Mouse (Mus musculus): ENCODE data around the gene Ikzf4. TPM values are rescaled to one million over a fixed set of nuclear protein-coding genes. Genes with fewer than 3 reads are reported as not detected.

The Ikzf4 gene
- polyA plus RNA-seq (2014; fragmentation: Nextera tagmentation; extraction: Ambion mirVana): 3.5 and 4.9 TPM in 2 replicates

DNA sequence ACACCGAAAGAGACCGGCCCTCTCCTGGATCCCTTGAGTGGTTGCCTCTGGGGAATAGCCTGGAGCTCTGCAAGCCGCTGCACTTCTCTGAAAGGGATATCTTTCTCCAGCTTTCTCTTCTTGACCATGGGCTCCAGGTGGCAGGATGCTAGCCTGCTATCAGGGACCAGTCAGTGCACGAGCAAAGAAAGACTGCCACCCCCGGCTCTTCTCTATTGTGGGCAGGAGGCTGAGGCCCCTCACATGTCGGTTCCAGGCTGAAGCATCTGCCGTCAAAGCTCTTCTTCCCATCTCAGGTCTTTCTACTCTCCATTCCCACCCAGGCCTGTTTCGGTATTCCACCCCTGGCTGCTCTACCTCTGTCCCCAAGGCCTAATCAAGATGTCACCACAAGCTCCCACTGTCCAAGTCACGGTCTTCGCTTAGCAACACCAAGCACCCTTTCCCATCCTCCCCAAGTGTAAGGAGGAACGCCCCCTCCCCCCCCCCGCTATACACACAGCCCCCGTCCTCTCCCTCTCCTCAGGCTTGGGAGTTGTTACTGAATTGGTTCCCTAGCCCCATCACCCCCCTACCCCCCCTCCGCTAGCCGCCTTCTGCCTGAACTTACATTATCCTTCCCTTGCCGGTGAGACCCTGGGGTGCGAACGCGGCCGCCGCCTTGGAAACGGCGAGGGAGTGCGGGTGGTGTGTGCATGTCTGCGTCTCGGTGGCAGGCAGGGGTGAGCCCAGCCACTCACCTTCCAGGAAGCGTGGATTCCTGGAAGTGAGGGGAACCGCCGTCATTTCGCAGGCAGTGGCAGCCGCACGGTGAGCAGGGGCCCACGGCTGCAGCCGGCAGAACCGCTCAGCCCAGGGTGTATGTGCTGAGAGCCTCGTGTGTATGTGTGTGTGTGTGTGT lies at the start of gene Ikzf4:
TSS of gene Ikzf4 (minus strand) at position 881 of the 901 bp plus-strand sequence.
- Histone ChIP-seq H3K27me3 (ENCODE audit: control insufficient read depth, insufficient read depth, low read length) (no peaks in the 10 kb centered on the region), H3K4me2 (replicated peaks; ENCODE audit: low read depth, low read length) (peak within 1 kb of the TSS; percentile 69), H3K4me3 (ENCODE audit: low read depth, low read length) (peak within 1 kb of the TSS; percentile 45), H3K4me1 (ENCODE audit: control insufficient read depth, insufficient read depth, low read length) (peaks cover 8% of the 10 kb centered on the region; the same call in 1 of the 2 replicates), H3K36me3 (ENCODE audit: control insufficient read depth, insufficient read depth, low read length) (no peaks in the 10 kb centered on the region), H3K9ac (replicated peaks; ENCODE audit: low read depth, low read length) (no peak within 1 kb of the TSS; the same call in 1 of the 2 replicates), H3K9me3 (ENCODE audit: control insufficient read depth, low read depth, low read length) (no peaks in the 10 kb centered on the region), H3K27ac (ENCODE audit: low read length) (peak within 1 kb of the TSS; percentile 50; the same call in 1 of the 2 replicates)
- peak; percentile 54 for ATAC-seq (ENCODE audit: insufficient number of reproducible peaks, insufficient read depth, low FRiP score, low read depth)
- 3% methylated on average over 34 of the region's 36 CpGs for WGBS

DNA sequence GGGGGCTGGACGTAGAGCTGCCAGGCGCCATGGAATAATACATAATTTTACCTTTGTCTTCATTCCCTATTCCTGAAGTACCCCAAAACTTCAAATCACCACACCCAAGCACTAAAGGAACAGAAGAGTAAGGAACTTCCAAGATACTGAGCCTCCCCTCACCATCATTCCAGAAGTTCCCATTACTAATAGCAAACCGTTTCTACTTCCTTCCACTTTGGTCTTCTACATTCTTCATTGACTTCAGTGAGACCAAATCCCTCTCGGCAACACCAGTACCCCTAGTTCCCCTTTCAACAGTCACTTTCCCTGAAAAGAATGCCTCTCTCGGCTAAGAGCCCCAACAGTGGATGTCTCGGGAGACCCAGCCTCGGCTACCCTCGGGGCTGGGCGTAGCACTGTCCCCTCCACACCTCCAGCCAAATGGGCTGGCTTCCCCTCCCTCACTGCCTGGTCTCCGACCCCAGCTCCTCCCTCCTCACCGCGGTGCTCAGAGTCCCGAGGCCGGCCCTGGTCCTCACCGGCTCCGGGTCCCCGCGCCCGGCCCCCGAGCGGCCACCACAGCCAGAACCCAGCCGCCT lies 49.7 kb upstream of the Ikzf4 start:
- H3K4me2 ChIP-seq (replicated peaks; ENCODE audit: low read depth, low read length): peak overlapping the region; percentile 61
- ATAC-seq (ENCODE audit: insufficient number of reproducible peaks, insufficient read depth, low FRiP score, low read depth): no peak; the same call in 1 of the 2 replicates
- no peaks in the 10 kb centered on the region for H3K27me3 ChIP-seq (ENCODE audit: control insufficient read depth, insufficient read depth, low read length)
- H3K27ac ChIP-seq (ENCODE audit: low read length): peak overlapping the region; percentile 99
- no peaks in the 10 kb centered on the region for H3K9me3 ChIP-seq (ENCODE audit: control insufficient read depth, low read depth, low read length)
- peak overlapping the region; percentile 86 for H3K4me3 ChIP-seq (ENCODE audit: low read depth, low read length)
- peaks cover 3% of the 10 kb centered on the region; the same call in 1 of the 2 replicates for H3K4me1 ChIP-seq (ENCODE audit: control insufficient read depth, insufficient read depth, low read length)
- peaks cover 20% of the 10 kb centered on the region for H3K36me3 ChIP-seq (ENCODE audit: control insufficient read depth, insufficient read depth, low read length)
- WGBS: under 1% methylated on average over 22 of the region's 22 CpGs
- H3K9ac ChIP-seq (replicated peaks; ENCODE audit: low read depth, low read length): peak overlapping the region; percentile 89

DNA sequence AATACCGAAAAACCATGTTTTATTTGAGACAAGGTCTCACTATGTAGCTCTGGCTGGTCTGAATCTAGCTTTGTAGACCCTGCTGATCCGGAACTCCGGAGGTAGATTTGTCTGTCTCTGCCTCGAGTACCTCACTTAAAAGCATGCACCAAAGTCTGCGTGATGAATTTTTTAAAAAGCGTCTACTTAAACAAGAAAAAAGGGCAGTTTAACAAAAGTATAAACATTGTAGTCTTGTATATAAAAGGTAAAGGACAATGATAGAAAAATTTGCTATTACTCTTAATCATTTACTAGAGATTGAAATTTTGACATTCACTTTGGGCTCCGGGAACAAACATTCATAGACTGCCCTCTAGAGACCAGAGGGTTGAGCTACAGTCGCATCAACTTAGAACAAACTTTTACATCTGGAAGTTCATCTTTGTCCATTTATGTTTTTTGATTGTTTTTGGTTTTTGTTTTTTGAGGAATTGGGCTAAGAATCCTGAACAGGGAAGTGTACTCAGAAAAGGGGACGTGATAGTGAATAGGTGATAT lies 28.7 kb upstream of the Ikzf4 start:
- Histone ChIP-seq H3K36me3 (ENCODE audit: control insufficient read depth, insufficient read depth, low read length) (peaks cover 1% of the 10 kb centered on the region), H3K27ac (ENCODE audit: low read length) (peak overlapping the region; percentile 64; the same call in 1 of the 2 replicates), H3K9me3 (ENCODE audit: control insufficient read depth, low read depth, low read length) (no peaks in the 10 kb centered on the region), H3K4me1 (ENCODE audit: control insufficient read depth, insufficient read depth, low read length) (peaks cover 5% of the 10 kb centered on the region), H3K4me3 (ENCODE audit: low read depth, low read length) (peak overlapping the region; percentile 61), H3K9ac (replicated peaks; ENCODE audit: low read depth, low read length) (0 out of 2 replicates have a peak overlapping the region, but pooled peaks have one; percentile 52), H3K27me3 (ENCODE audit: control insufficient read depth, insufficient read depth, low read length) (no peaks in the 10 kb centered on the region), H3K4me2 (replicated peaks; ENCODE audit: low read depth, low read length) (peak overlapping the region; percentile 80)
- ATAC-seq (ENCODE audit: insufficient number of reproducible peaks, insufficient read depth, low FRiP score, low read depth): no peak
- 2% methylated on average over 9 of the region's 9 CpGs for WGBS

DNA sequence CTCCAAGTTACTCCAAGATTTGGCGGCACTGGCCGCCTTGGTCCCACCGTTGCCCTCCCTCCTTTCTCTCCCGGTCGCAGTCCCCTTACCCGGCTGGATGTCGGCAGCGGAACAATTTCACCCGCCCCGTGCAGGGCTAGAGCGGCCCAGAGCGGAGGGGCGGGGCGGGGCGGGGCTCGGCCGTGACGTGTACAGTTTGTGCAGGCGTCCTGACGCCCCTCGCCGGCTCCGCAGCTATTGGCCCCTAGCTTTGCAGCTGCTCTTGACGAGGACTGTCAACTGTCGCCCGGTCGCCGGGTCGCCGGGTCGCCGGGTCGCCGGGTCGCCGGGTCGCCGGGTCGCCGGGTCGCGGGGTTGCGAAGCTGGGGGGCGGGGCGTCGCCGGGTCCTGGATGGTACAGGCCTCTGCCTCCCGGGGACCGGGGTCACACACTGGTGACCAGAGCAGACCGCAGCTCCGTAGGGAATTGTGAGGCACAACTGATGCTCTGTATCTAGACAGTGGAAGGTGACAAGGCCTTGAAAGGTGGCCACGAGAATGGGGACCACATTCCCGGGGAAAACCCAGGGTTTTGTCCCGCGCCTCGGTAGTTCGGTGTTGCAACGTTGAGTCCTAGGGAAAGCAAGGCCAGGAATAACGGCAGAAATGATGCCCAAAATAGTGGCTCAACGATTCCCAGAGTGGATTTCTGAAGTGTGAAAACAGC lies 28.1 kb upstream of the Ikzf4 start, which contains the start of gene Suox:
TSS of gene Suox (minus strand) at position 311 of the 706 bp plus-strand sequence.
- H3K4me2 ChIP-seq (replicated peaks; ENCODE audit: low read depth, low read length): peak within 1 kb of the TSS; percentile 80
- ATAC-seq (ENCODE audit: insufficient number of reproducible peaks, insufficient read depth, low FRiP score, low read depth): peak; percentile 88
- no peaks in the 10 kb centered on the region for H3K36me3 ChIP-seq (ENCODE audit: control insufficient read depth, insufficient read depth, low read length)
- no peaks in the 10 kb centered on the region for H3K9me3 ChIP-seq (ENCODE audit: control insufficient read depth, low read depth, low read length)
- under 1% methylated on average over 46 of the region's 60 CpGs for WGBS
- peak within 1 kb of the TSS; percentile 64; the same call in 1 of the 2 replicates for H3K27ac ChIP-seq (ENCODE audit: low read length)
- peak within 1 kb of the TSS; percentile 61 for H3K4me3 ChIP-seq (ENCODE audit: low read depth, low read length)
- no peaks in the 10 kb centered on the region for H3K27me3 ChIP-seq (ENCODE audit: control insufficient read depth, insufficient read depth, low read length)
- peak within 1 kb of the TSS; percentile 52 for H3K9ac ChIP-seq (replicated peaks; ENCODE audit: low read depth, low read length)
- H3K4me1 ChIP-seq (ENCODE audit: control insufficient read depth, insufficient read depth, low read length): peaks cover 5% of the 10 kb centered on the region

DNA sequence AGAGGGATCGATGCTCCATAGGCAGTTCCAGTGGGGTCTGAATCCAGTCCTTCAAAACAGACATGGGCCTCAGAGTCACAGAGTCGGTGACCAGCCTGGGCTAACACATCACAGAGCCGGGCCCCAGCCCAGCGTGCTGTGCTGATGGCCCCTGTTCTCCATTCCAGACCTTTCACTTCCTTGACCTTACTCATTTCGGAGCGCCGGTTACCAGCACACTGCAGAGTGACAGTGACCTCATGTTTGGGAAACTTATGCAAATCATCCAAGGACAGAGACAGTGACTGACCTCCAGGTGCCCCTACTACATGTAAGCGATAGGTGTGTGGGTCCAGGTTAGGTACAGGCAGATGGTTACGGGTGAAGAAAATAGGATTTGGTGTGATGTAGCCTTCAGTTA lies 25.4 kb upstream of the Ikzf4 start:
- H3K4me2 ChIP-seq (replicated peaks; ENCODE audit: low read depth, low read length): no peak overlapping the region
- no peak overlapping the region for H3K27ac ChIP-seq (ENCODE audit: low read length)
- H3K9me3 ChIP-seq (ENCODE audit: control insufficient read depth, low read depth, low read length): no peaks in the 10 kb centered on the region
- H3K4me1 ChIP-seq (ENCODE audit: control insufficient read depth, insufficient read depth, low read length): peaks cover 5% of the 10 kb centered on the region
- no peak overlapping the region for H3K9ac ChIP-seq (replicated peaks; ENCODE audit: low read depth, low read length)
- ATAC-seq (ENCODE audit: insufficient number of reproducible peaks, insufficient read depth, low FRiP score, low read depth): no peak
- no peak overlapping the region for H3K4me3 ChIP-seq (ENCODE audit: low read depth, low read length)
- WGBS: 93% methylated on average over 9 of the region's 9 CpGs
- no peaks in the 10 kb centered on the region for H3K27me3 ChIP-seq (ENCODE audit: control insufficient read depth, insufficient read depth, low read length)
- H3K36me3 ChIP-seq (ENCODE audit: control insufficient read depth, insufficient read depth, low read length): no peaks in the 10 kb centered on the region

DNA sequence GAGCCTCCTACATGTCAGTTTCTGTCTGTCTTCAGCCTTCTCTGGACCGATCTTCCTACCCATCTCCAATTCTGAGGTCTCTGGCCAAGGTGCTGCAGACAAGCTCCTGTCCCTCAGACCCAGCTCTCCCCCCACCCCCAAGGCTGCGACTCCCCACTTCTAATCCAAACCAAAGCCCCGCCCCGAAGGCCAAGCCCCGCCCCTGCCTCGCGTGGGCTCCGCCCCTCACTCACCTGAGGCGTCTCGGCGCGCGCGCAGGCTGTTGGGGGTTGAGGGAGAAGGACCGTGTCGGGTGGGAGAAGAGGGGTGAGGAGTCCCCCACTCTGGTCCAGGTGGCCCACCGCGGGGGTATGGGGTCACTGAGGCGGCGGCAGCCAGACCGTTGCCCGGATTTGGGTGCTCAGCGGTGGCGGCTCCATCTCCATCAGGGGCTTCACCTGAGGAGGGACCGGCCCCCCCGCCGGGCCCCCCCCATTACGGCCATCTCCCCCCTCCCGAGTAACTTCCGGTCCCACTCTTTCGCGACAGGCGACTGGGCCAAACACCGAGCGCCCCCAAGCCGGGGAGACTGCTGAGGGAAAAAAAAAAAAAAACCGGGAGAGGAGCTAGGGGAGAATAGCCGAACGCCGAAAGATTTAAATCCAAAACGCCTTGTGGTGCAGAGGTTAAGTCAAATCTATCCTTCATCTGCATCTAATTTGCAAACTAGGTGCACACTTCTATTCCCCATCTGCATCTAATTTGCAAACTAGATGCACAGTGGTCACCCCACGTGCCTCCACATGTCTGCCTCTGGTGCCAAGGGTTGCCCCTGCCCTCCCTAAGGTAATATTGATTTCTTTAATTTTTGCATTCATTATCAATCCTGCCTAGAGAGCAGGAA lies 23.2 kb upstream of the Ikzf4 start:
- no peaks in the 10 kb centered on the region for H3K27me3 ChIP-seq (ENCODE audit: control insufficient read depth, insufficient read depth, low read length)
- peak overlapping the region; percentile 24; the same call in 1 of the 2 replicates for H3K27ac ChIP-seq (ENCODE audit: low read length)
- no peaks in the 10 kb centered on the region for H3K9me3 ChIP-seq (ENCODE audit: control insufficient read depth, low read depth, low read length)
- H3K4me3 ChIP-seq (ENCODE audit: low read depth, low read length): peak overlapping the region; percentile 59
- under 1% methylated on average over 42 of the region's 42 CpGs for WGBS
- peak overlapping the region; percentile 46 for H3K4me2 ChIP-seq (replicated peaks; ENCODE audit: low read depth, low read length)
- H3K4me1 ChIP-seq (ENCODE audit: control insufficient read depth, insufficient read depth, low read length): peaks cover 5% of the 10 kb centered on the region
- peak overlapping the region; percentile 37 for H3K9ac ChIP-seq (replicated peaks; ENCODE audit: low read depth, low read length)
- ATAC-seq (ENCODE audit: insufficient number of reproducible peaks, insufficient read depth, low FRiP score, low read depth): peak; percentile 50
- no peaks in the 10 kb centered on the region for H3K36me3 ChIP-seq (ENCODE audit: control insufficient read depth, insufficient read depth, low read length)

DNA sequence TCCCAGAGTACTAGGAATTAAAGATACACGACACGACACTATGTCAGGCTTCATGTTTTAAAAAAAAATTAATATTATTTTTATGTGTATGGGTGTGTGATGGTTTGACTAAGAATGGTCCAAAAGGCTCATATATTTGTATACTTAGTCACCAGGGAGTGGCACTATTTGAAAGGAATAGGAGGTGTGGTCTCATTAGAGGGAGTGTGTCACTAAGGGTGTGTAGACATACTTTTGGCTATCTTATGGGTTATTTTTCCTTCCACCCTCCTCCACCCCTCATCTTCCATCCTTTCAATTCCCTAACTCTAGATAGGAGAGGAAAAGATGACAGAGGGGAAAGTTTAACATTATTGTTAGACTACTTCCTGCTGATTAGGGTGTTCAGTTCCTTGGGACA lies 20.0 kb upstream of the Ikzf4 start:
- Histone ChIP-seq H3K27ac (ENCODE audit: low read length) (no peak overlapping the region), H3K9me3 (ENCODE audit: control insufficient read depth, low read depth, low read length) (no peaks in the 10 kb centered on the region), H3K9ac (replicated peaks; ENCODE audit: low read depth, low read length) (no peak overlapping the region), H3K4me2 (replicated peaks; ENCODE audit: low read depth, low read length) (no peak overlapping the region), H3K4me3 (ENCODE audit: low read depth, low read length) (no peak overlapping the region), H3K27me3 (ENCODE audit: control insufficient read depth, insufficient read depth, low read length) (no peaks in the 10 kb centered on the region), H3K36me3 (ENCODE audit: control insufficient read depth, insufficient read depth, low read length) (no peaks in the 10 kb centered on the region), H3K4me1 (ENCODE audit: control insufficient read depth, insufficient read depth, low read length) (no peaks in the 10 kb centered on the region; the same call in 1 of the 2 replicates)
- ATAC-seq (ENCODE audit: insufficient number of reproducible peaks, insufficient read depth, low FRiP score, low read depth): no peak
- WGBS: 90% methylated on average over 2 of the region's 2 CpGs
